Mouse (Mus musculus) heart, postnatal 0 days (tissue): ENCODE results near the gene Pdlim5.

ENCODE experiments used
- CTCF ChIP-seq: IDR thresholded peaks from 2 replicates; pipeline ENCODE4 v1.5.1; 2016; ENCODE audit warnings: antibody characterized with exemption, control low read depth, low read depth
- EP300 ChIP-seq: IDR thresholded peaks from 2 replicates; pipeline ENCODE4 v1.6.1; 2016; ENCODE audit warnings: antibody characterized with exemption, low read depth

GRCm38 (mm10) chr3:142256371-142256770, 139.1 kb downstream of the Pdlim5 start:
- TF ChIP-seq CTCF (no peak), EP300 (no peak)
